Mouse (Mus musculus): ENCODE data around the gene Spag7. TPM values are rescaled to one million over a fixed set of nuclear protein-coding genes. Genes with fewer than 3 reads are reported as not detected.

Gene Spag7
- 176 and 181 TPM in 2 replicates for polyA plus RNA-seq (2016; fragmentation: Nextera tagmentation; extraction: Ambion mirVana)

DNA sequence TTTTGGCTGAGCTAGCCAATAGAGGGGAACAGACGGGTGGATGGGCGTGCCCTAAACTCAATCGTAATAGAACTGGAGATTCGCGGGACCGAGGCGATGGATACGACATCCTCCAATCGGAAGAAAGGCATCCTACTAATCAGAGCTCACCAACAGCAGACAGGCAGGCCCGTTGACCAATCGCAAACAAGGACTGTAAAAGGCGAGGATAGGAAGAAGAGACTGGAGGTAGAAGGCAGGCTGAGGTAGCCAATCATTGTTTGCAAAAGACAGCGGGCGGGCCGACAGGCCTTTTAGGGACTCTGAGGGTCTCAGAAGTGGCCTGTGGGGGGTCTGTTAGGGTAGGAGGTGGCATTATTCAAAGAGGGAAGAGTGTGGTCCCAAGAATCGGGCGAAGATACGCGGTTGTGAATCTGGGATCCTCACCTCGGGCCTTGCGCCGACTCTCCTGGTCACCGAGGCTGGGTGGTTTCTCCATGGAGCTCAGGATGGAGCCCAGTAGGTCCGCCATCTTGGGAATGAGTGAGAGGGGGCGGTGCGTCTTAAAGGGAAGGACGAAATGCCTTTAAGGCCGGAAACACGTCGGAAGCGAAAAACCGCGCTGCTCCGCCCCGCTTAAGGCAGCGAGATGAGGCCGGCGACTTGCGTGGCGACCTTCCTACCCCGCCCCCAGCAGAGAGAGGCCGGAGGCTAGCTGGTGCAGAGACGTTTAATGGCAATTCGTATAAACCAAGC is at the start of gene Spag7:
Gene Spag7 (minus strand): TSS at position 646 of the 735 bp plus-strand sequence.
- H3K9me3 ChIP-seq, result no peaks in the 10 kb centered on the region
- H3K4me3 ChIP-seq, result peak within 1 kb of the TSS; percentile 72
- peaks cover 47% of the 10 kb centered on the region for H3K4me1 ChIP-seq
- under 1% methylated on average over 44 of the region's 44 CpGs for WGBS
- H3K36me3 ChIP-seq (replicated peaks), result peaks cover 60% of the 10 kb centered on the region
- DNase-seq (ENCODE audit: extremely low spot score, low spot score), result peak; percentile 96
- no peaks in the 10 kb centered on the region for H3K27me3 ChIP-seq (ENCODE audit: poor library complexity, severe bottlenecking)
- H3K27ac ChIP-seq, result peak within 1 kb of the TSS; percentile 96

GRCm38 (mm10) chr11:70718481-70718880 is 49.3 kb upstream of the Spag7 start:
- WGBS, result 79% methylated on average over 5 of the region's 5 CpGs
- Histone ChIP-seq H3K27me3 (ENCODE audit: poor library complexity, severe bottlenecking) (no peaks in the 10 kb centered on the region), H3K27ac (no peak overlapping the region), H3K4me1 (no peaks in the 10 kb centered on the region), H3K36me3 (replicated peaks) (peaks cover 88% of the 10 kb centered on the region), H3K4me3 (no peak overlapping the region), H3K9me3 (no peaks in the 10 kb centered on the region)
- no peak for DNase-seq (ENCODE audit: extremely low spot score, low spot score)

DNA sequence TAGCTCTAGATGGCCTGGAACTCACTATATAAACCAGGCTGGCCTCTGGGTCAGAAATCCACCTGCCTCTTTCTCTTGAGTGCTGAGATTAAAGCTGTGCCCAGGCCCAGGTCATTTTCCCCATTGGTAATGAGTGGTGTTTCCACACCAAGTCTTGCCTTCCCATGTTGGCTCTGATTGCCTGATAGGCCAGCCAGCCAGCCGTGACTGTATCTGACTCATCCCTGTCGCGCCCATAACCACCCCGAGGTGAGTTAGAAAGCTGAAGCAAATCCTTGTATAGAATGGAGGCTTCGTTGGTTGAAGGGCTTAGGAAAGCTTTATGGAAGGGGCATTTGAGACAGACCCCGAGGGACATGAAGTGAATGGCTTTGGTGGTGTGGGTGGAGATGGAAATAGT is 46.6 kb upstream of the Spag7 start:
- WGBS, result 95% methylated on average over 6 of the region's 6 CpGs
- Histone ChIP-seq H3K36me3 (replicated peaks) (peaks cover 87% of the 10 kb centered on the region), H3K4me1 (no peaks in the 10 kb centered on the region), H3K9me3 (no peaks in the 10 kb centered on the region), H3K27ac (no peak overlapping the region), H3K27me3 (ENCODE audit: poor library complexity, severe bottlenecking) (no peaks in the 10 kb centered on the region), H3K4me3 (no peak overlapping the region)
- no peak for DNase-seq (ENCODE audit: extremely low spot score, low spot score)

- no peak for DNase-seq (ENCODE audit: extremely low spot score, low spot score)
- Histone ChIP-seq H3K27me3 (ENCODE audit: poor library complexity, severe bottlenecking) (no peaks in the 10 kb centered on the region), H3K9me3 (no peaks in the 10 kb centered on the region), H3K4me1 (no peaks in the 10 kb centered on the region), H3K4me3 (no peak overlapping the region), H3K36me3 (replicated peaks) (peaks cover 87% of the 10 kb centered on the region), H3K27ac (no peak overlapping the region)
- 87% methylated on average over 6 of the region's 6 CpGs for WGBS
Measured at GRCm38 (mm10) chr11:70713222-70713621, 44.0 kb upstream of the Spag7 start.

DNA sequence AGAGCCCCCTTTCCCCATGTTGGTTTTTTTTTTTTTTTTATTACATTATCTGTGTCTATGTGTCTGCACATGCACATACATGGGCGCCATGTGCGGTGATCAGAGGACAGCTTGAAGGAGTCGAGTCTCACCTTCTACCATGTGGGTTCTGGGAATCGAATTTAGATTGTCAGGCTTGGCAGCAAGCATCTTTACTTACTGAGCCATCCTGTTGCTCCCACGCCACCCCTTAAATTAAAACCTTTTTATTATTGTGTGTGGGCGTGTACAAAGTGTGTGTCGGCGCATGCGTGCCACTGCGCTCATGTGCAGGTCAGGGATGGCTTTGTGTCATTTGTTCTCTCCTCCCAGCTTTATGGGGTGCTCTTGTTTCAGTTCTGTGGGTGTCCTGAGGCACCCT is 41.8 kb upstream of the Spag7 start:
- H3K4me3 ChIP-seq, result no peak overlapping the region
- H3K36me3 ChIP-seq (replicated peaks), result peaks cover 87% of the 10 kb centered on the region
- no peak for DNase-seq (ENCODE audit: extremely low spot score, low spot score)
- H3K27ac ChIP-seq, result no peak overlapping the region
- no peaks in the 10 kb centered on the region for H3K27me3 ChIP-seq (ENCODE audit: poor library complexity, severe bottlenecking)
- H3K4me1 ChIP-seq, result no peaks in the 10 kb centered on the region
- WGBS, result 95% methylated on average over 10 of the region's 10 CpGs
- no peaks in the 10 kb centered on the region for H3K9me3 ChIP-seq

DNA sequence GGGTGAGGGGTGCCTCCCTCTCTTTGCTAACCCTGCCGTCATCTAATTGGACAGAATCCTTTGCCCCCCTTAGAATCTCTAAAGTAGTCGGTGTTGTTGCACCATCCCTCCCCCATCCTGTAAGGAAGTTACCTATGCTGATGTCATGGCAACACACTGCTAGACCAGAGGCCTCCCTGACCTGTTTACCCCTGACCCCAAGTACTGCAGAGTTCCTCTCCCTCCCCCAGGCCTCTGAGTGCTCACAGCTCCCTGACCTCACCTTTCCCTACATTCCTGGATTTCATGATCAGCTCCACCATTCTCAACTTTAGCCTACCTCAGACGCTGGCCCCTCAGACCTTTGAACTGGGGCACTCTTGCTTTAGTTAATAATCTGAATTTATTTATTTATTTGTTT is 36.9 kb upstream of the Spag7 start:
- WGBS, result 87% methylated on average over 3 of the region's 3 CpGs
- Histone ChIP-seq H3K36me3 (replicated peaks) (peaks cover 89% of the 10 kb centered on the region), H3K27ac (no peak overlapping the region), H3K27me3 (ENCODE audit: poor library complexity, severe bottlenecking) (no peaks in the 10 kb centered on the region), H3K4me3 (no peak overlapping the region), H3K9me3 (no peaks in the 10 kb centered on the region), H3K4me1 (peaks cover 19% of the 10 kb centered on the region)
- no peak for DNase-seq (ENCODE audit: extremely low spot score, low spot score)

DNA sequence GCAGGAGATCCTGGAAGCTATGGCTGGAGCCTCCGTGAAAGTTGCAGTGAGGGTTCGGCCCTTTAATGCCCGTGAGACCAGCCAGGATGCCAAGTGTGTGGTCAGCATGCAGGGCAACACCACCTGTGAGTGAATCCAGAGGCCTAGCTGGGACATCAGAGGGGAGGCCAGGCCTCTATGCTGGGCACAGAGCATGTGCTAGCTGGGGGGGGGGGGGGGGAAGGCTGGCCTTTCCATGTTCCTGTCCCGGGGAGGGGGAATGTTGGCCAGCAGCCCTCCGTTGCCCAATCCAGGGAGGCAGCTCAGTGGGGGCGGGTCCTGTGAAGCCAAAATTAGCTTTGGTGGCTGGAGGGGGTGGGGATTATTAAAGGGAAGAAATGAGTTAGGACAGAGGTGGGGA is 33.6 kb upstream of the Spag7 start:
- no peak for DNase-seq (ENCODE audit: extremely low spot score, low spot score)
- Histone ChIP-seq H3K27ac (peak overlapping the region; percentile 40; the same call in 1 of the 2 replicates), H3K4me1 (peaks cover 33% of the 10 kb centered on the region), H3K4me3 (no peak overlapping the region), H3K36me3 (replicated peaks) (peaks cover 56% of the 10 kb centered on the region), H3K9me3 (no peaks in the 10 kb centered on the region), H3K27me3 (ENCODE audit: poor library complexity, severe bottlenecking) (no peaks in the 10 kb centered on the region)
- 86% methylated on average over 6 of the region's 6 CpGs for WGBS

- Histone ChIP-seq H3K4me1 (peaks cover 33% of the 10 kb centered on the region), H3K36me3 (replicated peaks) (peaks cover 49% of the 10 kb centered on the region), H3K9me3 (no peaks in the 10 kb centered on the region), H3K27ac (peak overlapping the region; percentile 95), H3K27me3 (ENCODE audit: poor library complexity, severe bottlenecking) (no peaks in the 10 kb centered on the region), H3K4me3 (peak overlapping the region; percentile 95)
- DNase-seq (ENCODE audit: extremely low spot score, low spot score), result no peak
- 81% methylated on average over 6 of the region's 6 CpGs for WGBS
Measured at GRCm38 (mm10) chr11:70701984-70702733, 32.9 kb upstream of the Spag7 start.

DNA sequence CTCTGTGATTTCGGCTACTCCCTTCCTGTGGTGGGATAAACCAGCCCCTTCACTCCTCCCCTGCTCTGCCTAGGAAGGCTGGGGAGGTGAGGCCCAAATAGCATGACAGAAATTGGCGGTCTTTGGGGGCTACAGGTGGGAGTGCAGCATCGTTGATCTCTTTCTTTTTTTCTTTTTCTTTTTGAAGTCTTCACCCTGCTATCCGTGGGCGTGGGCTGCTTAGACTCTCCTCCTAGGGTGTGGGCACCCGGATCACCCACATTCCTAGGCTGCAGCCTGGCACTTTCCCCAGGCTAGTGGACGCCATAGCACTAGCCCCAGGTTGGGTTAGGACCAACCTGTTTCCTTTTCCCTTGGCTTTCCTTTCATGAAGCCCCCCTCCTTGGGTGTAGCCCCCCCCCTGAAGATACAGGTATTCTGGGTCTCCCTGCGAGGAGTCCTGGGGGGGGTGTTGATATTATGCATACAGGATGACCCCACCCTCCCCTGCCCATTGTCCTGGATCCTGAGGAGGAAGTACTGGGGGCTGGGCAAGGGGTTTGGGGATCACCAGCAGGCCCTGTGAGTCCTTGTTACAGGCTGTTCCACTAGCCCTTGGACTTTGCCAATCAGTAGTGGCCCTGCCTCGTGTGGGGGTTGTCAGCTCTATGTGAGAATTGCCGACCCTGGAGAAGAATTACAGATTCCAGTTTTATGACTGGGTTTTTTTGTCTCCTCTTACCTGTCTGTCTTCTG is 32.2 kb upstream of the Spag7 start:
- H3K27me3 ChIP-seq (ENCODE audit: poor library complexity, severe bottlenecking), result no peaks in the 10 kb centered on the region
- peak overlapping the region; percentile 95 for H3K27ac ChIP-seq
- H3K36me3 ChIP-seq (replicated peaks), result peaks cover 42% of the 10 kb centered on the region
- peak overlapping the region; percentile 95 for H3K4me3 ChIP-seq
- DNase-seq (ENCODE audit: extremely low spot score, low spot score), result no peak
- 17% methylated on average over 10 of the region's 10 CpGs for WGBS
- H3K9me3 ChIP-seq, result no peaks in the 10 kb centered on the region
- peaks cover 33% of the 10 kb centered on the region for H3K4me1 ChIP-seq

DNA sequence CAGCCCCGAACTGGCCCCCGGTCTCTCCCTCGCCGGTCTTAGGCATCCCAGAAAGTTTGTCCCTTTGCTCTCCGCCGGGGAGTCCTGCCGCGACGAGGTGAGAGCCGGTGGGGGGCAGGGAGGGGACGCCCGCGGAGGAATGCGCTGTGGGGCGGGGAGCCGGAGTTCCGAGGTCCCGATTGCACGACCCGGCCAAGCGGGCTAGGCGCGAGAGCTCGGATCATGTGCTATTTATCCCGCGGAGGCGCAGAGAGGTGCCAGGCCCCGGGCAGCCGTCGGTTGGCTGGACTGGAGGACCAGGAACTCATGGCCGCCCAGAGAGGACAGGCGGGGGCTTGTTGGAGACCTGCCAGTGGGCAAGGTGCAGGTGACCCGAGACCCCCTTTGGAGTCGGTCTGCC is 31.4 kb upstream of the Spag7 start:
- no peaks in the 10 kb centered on the region for H3K9me3 ChIP-seq
- DNase-seq (ENCODE audit: extremely low spot score, low spot score), result peak; percentile 62

DNA sequence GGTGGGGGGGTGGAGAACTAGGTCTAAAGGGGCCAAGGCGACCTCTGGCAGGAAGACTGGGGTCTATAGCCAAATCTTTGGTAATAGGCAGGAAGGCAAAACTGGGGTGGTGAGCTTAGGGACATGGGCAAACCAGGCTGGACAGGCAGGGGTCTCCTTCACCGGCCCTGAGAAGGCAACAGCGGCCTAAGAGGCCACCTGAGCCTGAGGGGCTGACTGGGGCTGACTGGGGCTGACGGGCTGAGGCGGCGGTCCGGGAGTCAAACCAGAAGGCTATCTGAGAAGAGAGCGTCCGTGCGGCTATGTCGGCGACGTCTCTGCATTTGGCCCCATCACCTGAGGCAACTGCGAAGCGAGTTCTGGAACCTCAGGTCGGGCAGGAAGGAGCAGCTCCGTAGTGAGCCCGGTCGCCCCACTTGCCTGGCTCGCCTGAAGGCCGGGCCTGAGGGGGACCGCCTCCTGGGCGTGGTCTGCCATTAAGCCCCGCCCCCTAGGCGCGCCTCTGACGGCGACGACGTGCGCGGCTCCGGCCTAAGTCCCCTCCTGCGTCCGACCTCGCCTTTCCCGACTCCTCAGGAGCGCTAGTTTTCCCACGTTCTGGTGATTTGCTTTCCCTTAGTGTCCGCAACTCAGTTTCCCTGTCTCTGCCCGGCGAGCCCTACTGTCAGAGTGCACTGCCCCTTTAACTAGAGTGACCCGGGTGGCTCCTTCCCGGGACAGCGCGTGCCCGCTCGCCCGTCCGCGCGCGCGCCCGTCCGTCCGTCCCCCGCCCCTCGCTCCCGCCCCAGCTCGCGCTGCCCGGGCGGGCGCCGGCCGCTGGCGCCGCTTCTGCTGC is 30.7 kb upstream of the Spag7 start, which contains the start of the genes Inca1 and Kif1c:
Gene Inca1 (minus strand): TSS at position 434 of the 835 bp plus-strand sequence.
Gene Kif1c (plus strand): TSS at position 827 of the 835 bp plus-strand sequence.
- 1% methylated on average over 69 of the region's 69 CpGs for WGBS
- no peaks in the 10 kb centered on the region for H3K27me3 ChIP-seq (ENCODE audit: poor library complexity, severe bottlenecking)

More for the DNA sequence above, 31.4 kb upstream of the Spag7 start:
- H3K4me3 ChIP-seq, result peak overlapping the region; percentile 95
- under 1% methylated on average over 34 of the region's 34 CpGs for WGBS
- H3K36me3 ChIP-seq (replicated peaks), result peaks cover 34% of the 10 kb centered on the region
- H3K27me3 ChIP-seq (ENCODE audit: poor library complexity, severe bottlenecking), result no peaks in the 10 kb centered on the region
- peaks cover 33% of the 10 kb centered on the region for H3K4me1 ChIP-seq
- peak overlapping the region; percentile 95 for H3K27ac ChIP-seq

DNA sequence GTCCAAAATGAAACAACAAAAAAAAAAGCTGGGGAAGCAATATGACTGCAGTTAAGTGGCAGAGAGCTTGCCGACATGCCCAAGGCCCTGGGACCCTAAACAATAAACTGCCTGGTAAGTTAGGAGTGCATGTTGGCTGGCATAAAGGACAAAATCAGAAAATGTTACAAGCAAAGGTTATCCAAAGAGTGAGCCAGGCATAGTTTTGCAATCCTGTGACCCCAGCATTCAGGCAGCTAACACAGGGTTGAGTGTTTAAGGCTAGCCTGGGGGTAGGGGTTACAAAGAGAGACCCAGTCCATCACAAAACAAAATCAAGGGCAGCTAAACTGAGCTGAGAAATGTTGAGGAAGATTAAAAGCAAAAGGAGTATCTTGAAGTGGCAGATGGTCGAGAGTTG is 29.8 kb upstream of the Spag7 start:
- Histone ChIP-seq H3K4me1 (peaks cover 33% of the 10 kb centered on the region), H3K4me3 (0 out of 2 replicates have a peak overlapping the region, but pooled peaks have one; percentile 95), H3K27me3 (ENCODE audit: poor library complexity, severe bottlenecking) (no peaks in the 10 kb centered on the region), H3K27ac (no peak overlapping the region), H3K9me3 (no peaks in the 10 kb centered on the region), H3K36me3 (replicated peaks) (peaks cover 18% of the 10 kb centered on the region)
- DNase-seq (ENCODE audit: extremely low spot score, low spot score), result no peak
- WGBS, result 74% methylated on average over 2 of the region's 2 CpGs

More for the DNA sequence above, 30.7 kb upstream of the Spag7 start, which contains the start of the genes Inca1 and Kif1c:
- Histone ChIP-seq H3K9me3 (no peaks in the 10 kb centered on the region), H3K4me3 (peak within 1 kb of the TSS; percentile 95), H3K27ac (peak within 1 kb of the TSS; percentile 95), H3K36me3 (replicated peaks) (peaks cover 27% of the 10 kb centered on the region), H3K4me1 (peaks cover 33% of the 10 kb centered on the region)
- peak; percentile 90 for DNase-seq (ENCODE audit: extremely low spot score, low spot score)

Data from forebrain, embryonic 10.5 days (tissue).